Mouse (Mus musculus): ENCODE data around the gene Ifngr1.
"Not testable (repeated sequence)": the region's sequence is repeated elsewhere in the genome, so short reads cannot be mapped to it uniquely, and the experiment has no call there.

Gene Ifngr1

GRCm38 (mm10) chr10:19587281-19587680, 4.5 kb upstream of the Ifngr1 start:
- DNase-seq (ENCODE audit: low read depth, low spot score), result no peak

GRCm38 (mm10) chr10:19589626-19590025, 2.1 kb upstream of the Ifngr1 start:
- no peak for DNase-seq (ENCODE audit: low read depth, low spot score)

GRCm38 (mm10) chr10:19591286-19591640, 486 bp upstream of the Ifngr1 start:
- no peak for DNase-seq (ENCODE audit: low read depth, low spot score)

- DNase-seq (ENCODE audit: low read depth, low spot score), result no peak
Observed at GRCm38 (mm10) chr10:19592556-19592955, 807 bp downstream of the Ifngr1 start.

GRCm38 (mm10) chr10:19593296-19593695, 1.5 kb downstream of the Ifngr1 start:
- DNase-seq (ENCODE audit: low read depth, low spot score), result no peak

GRCm38 (mm10) chr10:19594201-19594905, 2.6 kb downstream of the Ifngr1 start:
- no peak for DNase-seq (ENCODE audit: low read depth, low spot score)

GRCm38 (mm10) chr10:19596866-19597265, 5.1 kb downstream of the Ifngr1 start:
- no peak for DNase-seq (ENCODE audit: low read depth, low spot score)

- no peak for DNase-seq (ENCODE audit: low read depth, low spot score)
Observed at GRCm38 (mm10) chr10:19598091-19598490, 6.3 kb downstream of the Ifngr1 start.

GRCm38 (mm10) chr10:19599331-19600092, 7.8 kb downstream of the Ifngr1 start:
- DNase-seq (ENCODE audit: low read depth, low spot score), result no peak

GRCm38 (mm10) chr10:19600093-19600420, 8.3 kb downstream of the Ifngr1 start:
- no peak for DNase-seq (ENCODE audit: low read depth, low spot score)

GRCm38 (mm10) chr10:19601502-19601901, 9.8 kb downstream of the Ifngr1 start:
- not testable (repeated sequence) for DNase-seq (ENCODE audit: low read depth, low spot score)

- DNase-seq (ENCODE audit: low read depth, low spot score), result no peak
Observed at GRCm38 (mm10) chr10:19603231-19603630, 11.5 kb downstream of the Ifngr1 start.

GRCm38 (mm10) chr10:19609125-19609524, 17.4 kb downstream of the Ifngr1 start:
- no peak for DNase-seq (ENCODE audit: low read depth, low spot score)

- DNase-seq (ENCODE audit: low read depth, low spot score), result no peak
Observed at GRCm38 (mm10) chr10:19611616-19612015, 19.9 kb downstream of the Ifngr1 start.

GRCm38 (mm10) chr10:19613111-19613753, 21.5 kb downstream of the Ifngr1 start:
- DNase-seq (ENCODE audit: low read depth, low spot score), result no peak

- no peak for DNase-seq (ENCODE audit: low read depth, low spot score)
Observed at GRCm38 (mm10) chr10:19619736-19620135, 28.0 kb downstream of the Ifngr1 start.

GRCm38 (mm10) chr10:19621408-19622048, 29.8 kb downstream of the Ifngr1 start, which contains the start of gene Il22ra2:
Gene Il22ra2, plus strand, starts transcription at chr10:19621998.
- no peak for DNase-seq (ENCODE audit: low read depth, low spot score)

- DNase-seq (ENCODE audit: low read depth, low spot score), result no peak
Observed at GRCm38 (mm10) chr10:19624617-19625016, 32.9 kb downstream of the Ifngr1 start.

GRCm38 (mm10) chr10:19627342-19627741, 35.6 kb downstream of the Ifngr1 start:
- DNase-seq (ENCODE audit: low read depth, low spot score), result no peak

GRCm38 (mm10) chr10:19627748-19628147, 36.0 kb downstream of the Ifngr1 start:
- no peak for DNase-seq (ENCODE audit: low read depth, low spot score)

- DNase-seq (ENCODE audit: low read depth, low spot score), result no peak
Observed at GRCm38 (mm10) chr10:19631616-19632195, 40.0 kb downstream of the Ifngr1 start.

GRCm38 (mm10) chr10:19638851-19639250, 47.1 kb downstream of the Ifngr1 start:
- no peak for DNase-seq (ENCODE audit: low read depth, low spot score)

Measured in brain, embryonic 18.5 days (tissue).